Mouse (Mus musculus): ENCODE data around the gene Sinhcaf. TPM values are rescaled to one million over a fixed set of nuclear protein-coding genes. Genes with fewer than 3 reads are reported as not detected.

Sinhcaf gene
- total and polyA plus RNA-seq, 3 experiments: 84.2 to 86.5 (median 84.5) TPM

GRCm38 (mm10) chr6:148906958-148907357 lies 39.3 kb downstream of the Sinhcaf start:
- no peak for DNase-seq (ENCODE audit: low spot score)
- H3K36me3 ChIP-seq (replicated peaks): no peaks in the 10 kb centered on the region
- H3K4me1 ChIP-seq (ENCODE audit: insufficient read depth, low read depth, low read length): peaks cover 10% of the 10 kb centered on the region
- no peak overlapping the region for H3K4me3 ChIP-seq (ENCODE audit: low read depth, low read length)
- ATAC-seq (ENCODE audit: extremely low read depth, insufficient number of reproducible peaks, low FRiP score, poor library complexity, severe bottlenecking): no peak
- H3K9me3 ChIP-seq (replicated peaks): no peaks in the 10 kb centered on the region
- TF ChIP-seq CTCF (IDR thresholded peaks at IDR 0.05; ENCODE audit: low read depth, low read length) (no peak), GATA1 (IDR thresholded peaks at IDR 0.05; ENCODE audit: borderline replicate concordance, low read length) (no peak), TAL1 (conservative IDR thresholded peaks at IDR 0.05; ENCODE audit: low read depth, low read length) (no peak), POLR2AphosphoS5 (IDR thresholded peaks at IDR 0.05; ENCODE audit: insufficient replicate concordance, low read depth, low read length) (no peak), GATA2 (IDR thresholded peaks at IDR 0.05; ENCODE audit: borderline replicate concordance, low read depth, low read length) (no peak)
- H3K27me3 ChIP-seq (ENCODE audit: insufficient read depth, low read length): no peaks in the 10 kb centered on the region

- Histone ChIP-seq H3K36me3 (replicated peaks) (no peaks in the 10 kb centered on the region), H3K4me3 (ENCODE audit: low read depth, low read length) (no peak overlapping the region), H3K9me3 (replicated peaks) (no peaks in the 10 kb centered on the region), H3K27me3 (ENCODE audit: insufficient read depth, low read length) (no peaks in the 10 kb centered on the region), H3K4me1 (ENCODE audit: insufficient read depth, low read depth, low read length) (peaks cover 5% of the 10 kb centered on the region; the same call in 1 of the 2 replicates)
- DNase-seq (ENCODE audit: low spot score): no peak
- TF ChIP-seq GATA2 (IDR thresholded peaks at IDR 0.05; ENCODE audit: borderline replicate concordance, low read depth, low read length) (no peak), CTCF (IDR thresholded peaks at IDR 0.05; ENCODE audit: low read depth, low read length) (no peak), POLR2AphosphoS5 (IDR thresholded peaks at IDR 0.05; ENCODE audit: insufficient replicate concordance, low read depth, low read length) (no peak), TAL1 (conservative IDR thresholded peaks at IDR 0.05; ENCODE audit: low read depth, low read length) (no peak), GATA1 (IDR thresholded peaks at IDR 0.05; ENCODE audit: borderline replicate concordance, low read length) (no peak)
- ATAC-seq (ENCODE audit: extremely low read depth, insufficient number of reproducible peaks, low FRiP score, poor library complexity, severe bottlenecking): peak; percentile 66
These were observed 43.5 kb downstream of the Sinhcaf start for GRCm38 (mm10) chr6:148902728-148903127.

GRCm38 (mm10) chr6:148896507-148896851 lies 49.8 kb downstream of the Sinhcaf start:
- no peaks in the 10 kb centered on the region for H3K9me3 ChIP-seq (replicated peaks)
- no peak for ATAC-seq (ENCODE audit: extremely low read depth, insufficient number of reproducible peaks, low FRiP score, poor library complexity, severe bottlenecking)
- peaks cover 11% of the 10 kb centered on the region for H3K4me1 ChIP-seq (ENCODE audit: insufficient read depth, low read depth, low read length)
- no peaks in the 10 kb centered on the region for H3K36me3 ChIP-seq (replicated peaks)
- DNase-seq (ENCODE audit: low spot score): no peak
- H3K4me3 ChIP-seq (ENCODE audit: low read depth, low read length): peak overlapping the region; percentile 81
- TF ChIP-seq POLR2AphosphoS5 (IDR thresholded peaks at IDR 0.05; ENCODE audit: insufficient replicate concordance, low read depth, low read length) (no peak), CTCF (IDR thresholded peaks at IDR 0.05; ENCODE audit: low read depth, low read length) (no peak), GATA1 (IDR thresholded peaks at IDR 0.05; ENCODE audit: borderline replicate concordance, low read length) (no peak), GATA2 (IDR thresholded peaks at IDR 0.05; ENCODE audit: borderline replicate concordance, low read depth, low read length) (no peak), TAL1 (conservative IDR thresholded peaks at IDR 0.05; ENCODE audit: low read depth, low read length) (no peak)
- no peaks in the 10 kb centered on the region for H3K27me3 ChIP-seq (ENCODE audit: insufficient read depth, low read length)

GRCm38 (mm10) chr6:148895773-148896506 lies 50.3 kb downstream of the Sinhcaf start, which contains the start of gene Caprin2:
Gene Caprin2 (minus strand): TSS chr6:148896237.
- Histone ChIP-seq H3K27me3 (ENCODE audit: insufficient read depth, low read length) (no peaks in the 10 kb centered on the region), H3K4me1 (ENCODE audit: insufficient read depth, low read depth, low read length) (peaks cover 11% of the 10 kb centered on the region), H3K9me3 (replicated peaks) (no peaks in the 10 kb centered on the region), H3K36me3 (replicated peaks) (no peaks in the 10 kb centered on the region), H3K4me3 (ENCODE audit: low read depth, low read length) (peak within 1 kb of the TSS; percentile 81)
- TF ChIP-seq TAL1 (conservative IDR thresholded peaks at IDR 0.05; ENCODE audit: low read depth, low read length) (no peak), POLR2AphosphoS5 (IDR thresholded peaks at IDR 0.05; ENCODE audit: insufficient replicate concordance, low read depth, low read length) (peak; percentile 83; the same call in 1 of the 2 replicates), GATA1 (IDR thresholded peaks at IDR 0.05; ENCODE audit: borderline replicate concordance, low read length) (no peak)
- peak; percentile 87 for ATAC-seq (ENCODE audit: extremely low read depth, insufficient number of reproducible peaks, low FRiP score, poor library complexity, severe bottlenecking)
- DNase-seq (ENCODE audit: low spot score): peak; percentile 94

GRCm38 (mm10) chr6:148894888-148895772 lies 51.1 kb downstream of the Sinhcaf start:
- Histone ChIP-seq H3K36me3 (replicated peaks) (no peaks in the 10 kb centered on the region), H3K4me1 (ENCODE audit: insufficient read depth, low read depth, low read length) (peaks cover 11% of the 10 kb centered on the region), H3K9me3 (replicated peaks) (no peaks in the 10 kb centered on the region), H3K27me3 (ENCODE audit: insufficient read depth, low read length) (no peaks in the 10 kb centered on the region), H3K4me3 (ENCODE audit: low read depth, low read length) (peak overlapping the region; percentile 81)
- TF ChIP-seq CTCF (IDR thresholded peaks at IDR 0.05; ENCODE audit: low read depth, low read length) (no peak), GATA2 (IDR thresholded peaks at IDR 0.05; ENCODE audit: borderline replicate concordance, low read depth, low read length) (no peak), TAL1 (conservative IDR thresholded peaks at IDR 0.05; ENCODE audit: low read depth, low read length) (no peak), GATA1 (IDR thresholded peaks at IDR 0.05; ENCODE audit: borderline replicate concordance, low read length) (no peak), POLR2AphosphoS5 (IDR thresholded peaks at IDR 0.05; ENCODE audit: insufficient replicate concordance, low read depth, low read length) (no peak)
- peak; percentile 12 for DNase-seq (ENCODE audit: low spot score)
- peak; percentile 10; the same call in 1 of the 2 replicates for ATAC-seq (ENCODE audit: extremely low read depth, insufficient number of reproducible peaks, low FRiP score, poor library complexity, severe bottlenecking)

GRCm38 (mm10) chr6:148873911-148874310 lies 72.4 kb downstream of the Sinhcaf start:
- Histone ChIP-seq H3K9me3 (replicated peaks) (no peaks in the 10 kb centered on the region), H3K36me3 (replicated peaks) (peaks cover 6% of the 10 kb centered on the region), H3K4me1 (ENCODE audit: insufficient read depth, low read depth, low read length) (no peaks in the 10 kb centered on the region), H3K4me3 (ENCODE audit: low read depth, low read length) (no peak overlapping the region), H3K27me3 (ENCODE audit: insufficient read depth, low read length) (no peaks in the 10 kb centered on the region)
- DNase-seq (ENCODE audit: low spot score) (no peak), ATAC-seq (ENCODE audit: extremely low read depth, insufficient number of reproducible peaks, low FRiP score, poor library complexity, severe bottlenecking) (no peak)
- no peak for TF ChIP-seq CTCF (IDR thresholded peaks at IDR 0.05; ENCODE audit: low read depth, low read length)
- no peak for TF ChIP-seq TAL1 (conservative IDR thresholded peaks at IDR 0.05; ENCODE audit: low read depth, low read length)
- TF ChIP-seq GATA2 (IDR thresholded peaks at IDR 0.05; ENCODE audit: borderline replicate concordance, low read depth, low read length): no peak
- TF ChIP-seq GATA1 (IDR thresholded peaks at IDR 0.05; ENCODE audit: borderline replicate concordance, low read length): no peak
- TF ChIP-seq POLR2AphosphoS5 (IDR thresholded peaks at IDR 0.05; ENCODE audit: insufficient replicate concordance, low read depth, low read length): no peak

Other genes with a start within 250 kb of the Sinhcaf start
- 72.2 and 111 TPM in 2 replicates for gene Ipo8, start 115.0 kb downstream of the Sinhcaf start, total RNA-seq (2014; fragmentation: Nextera tagmentation)
- gene Ipo8, start 115.0 kb downstream of the Sinhcaf start, total RNA-seq (2017): 61.6 and 66.4 TPM in 2 replicates
- 17.2 and 17.7 TPM in 2 replicates for gene Ipo8, start 115.0 kb downstream of the Sinhcaf start, polyA plus RNA-seq (2012)
- gene Caprin2, start 50.2 kb downstream of the Sinhcaf start, total RNA-seq (2014; fragmentation: Nextera tagmentation): 25.3 and 38.2 TPM in 2 replicates
- gene Caprin2, start 50.2 kb downstream of the Sinhcaf start, total RNA-seq (2017): 18.8 and 22.8 TPM in 2 replicates
- gene Caprin2, start 50.2 kb downstream of the Sinhcaf start, polyA plus RNA-seq (2012): 2.2 and 3.1 TPM in 2 replicates
- gene Dennd5b, start 155.2 kb upstream of the Sinhcaf start, total RNA-seq (2014; fragmentation: Nextera tagmentation): not detected in 2 replicates
- gene Dennd5b, start 155.2 kb upstream of the Sinhcaf start, total RNA-seq (2017): 0.27 and 0.29 TPM in 2 replicates
- gene Dennd5b, start 155.2 kb upstream of the Sinhcaf start, polyA plus RNA-seq (2012): not detected in 2 replicates
- not detected in 2 replicates for gene Gm10203, start 183.7 kb upstream of the Sinhcaf start, total RNA-seq (2014; fragmentation: Nextera tagmentation)
- not detected in 2 replicates for gene Gm10203, start 183.7 kb upstream of the Sinhcaf start, total RNA-seq (2017)
- gene Gm10203, start 183.7 kb upstream of the Sinhcaf start, polyA plus RNA-seq (2012): not detected in 2 replicates
- gene Etfbkmt, start 193.4 kb upstream of the Sinhcaf start, total RNA-seq (2014; fragmentation: Nextera tagmentation): 85.6 and 101 TPM in 2 replicates
- 62.7 and 75.4 TPM in 2 replicates for gene Etfbkmt, start 193.4 kb upstream of the Sinhcaf start, total RNA-seq (2017)
- 1.8 and 2.7 TPM in 2 replicates for gene Etfbkmt, start 193.4 kb upstream of the Sinhcaf start, polyA plus RNA-seq (2012)
- 21.3 and 28.7 TPM in 2 replicates for gene Amn1, start 242.2 kb upstream of the Sinhcaf start, total RNA-seq (2014; fragmentation: Nextera tagmentation)
- 16.0 and 19.2 TPM in 2 replicates for gene Amn1, start 242.2 kb upstream of the Sinhcaf start, total RNA-seq (2017)
- 2.8 and 3.7 TPM in 2 replicates for gene Amn1, start 242.2 kb upstream of the Sinhcaf start, polyA plus RNA-seq (2012)